Mouse (Mus musculus) heart, embryonic 15.5 days (tissue): ENCODE results near the gene Rabgap1l. TPM values are rescaled to one million over a fixed set of nuclear protein-coding genes. Genes with fewer than 3 reads are reported as not detected.

Experiments used
- ATAC-seq: fragments of 200-750 bp; cut with Nextera tagmentation; replicated peaks from 2 replicates; pipeline ENCODE4 v1.8.0; 2017; ENCODE audit warnings: low read depth, moderate TSS enrichment; ENCODE audit not compliant: insufficient number of reproducible peaks, insufficient read depth, low FRiP score
- H3K27ac ChIP-seq: fragments of 300-500 bp; sonication (generic); 2 replicates; pipeline ENCODE4 v1.5.1; 2015; ENCODE audit warnings: mild to moderate bottlenecking, inconsistent platforms
- H3K27me3 ChIP-seq: fragments of 300-500 bp; sonication (generic); 2 replicates; pipeline ENCODE4 v1.6.1; 2015; ENCODE audit warnings: inconsistent platforms
- H3K36me3 ChIP-seq: fragments of 300-500 bp; sonication (generic); 2 replicates; pipeline ENCODE4 v1.6.1; 2015; ENCODE audit warnings: mild to moderate bottlenecking, inconsistent platforms
- H3K4me1 ChIP-seq: fragments of 300-500 bp; sonication (generic); replicated peaks from 2 replicates; pipeline ENCODE4 v1.6.1; 2015; ENCODE audit warnings: inconsistent platforms
- H3K4me2 ChIP-seq: fragments of 300-500 bp; sonication (generic); 2 replicates; pipeline ENCODE4 v1.6.1; 2015; ENCODE audit warnings: inconsistent platforms, mild to moderate bottlenecking, moderate library complexity
- H3K4me3 ChIP-seq: fragments of 300-500 bp; sonication (generic); 2 replicates; pipeline ENCODE4 v1.5.1; 2015; ENCODE audit warnings: mild to moderate bottlenecking, inconsistent platforms
- H3K9ac ChIP-seq: fragments of 300-500 bp; sonication (generic); 2 replicates; pipeline ENCODE4 v1.6.1; 2015; ENCODE audit warnings: mild to moderate bottlenecking, inconsistent platforms
- H3K9me3 ChIP-seq: fragments of 300-500 bp; sonication (generic); replicated peaks from 2 replicates; pipeline ENCODE4 v1.6.1; 2016; ENCODE audit warnings: inconsistent platforms
- WGBS: fragments of 180-500 bp; shearing (Covaris S2); methylation state at CpG from one replicate; pipeline ENCODE4 v1.1.7; 2015; ENCODE audit warnings: mixed read lengths; 5-methylcytosine and 5-hydroxymethylcytosine counted together
- polyA plus RNA-seq: library from polyadenylated mRNA; unstranded; fragments of >200 nt; fragmentation: Nextera tagmentation; extraction: Ambion mirVana; gene quantifications from 2 replicates; pipeline ENCODE4 v1.2.1, GENCODE M21; 2015

Rabgap1l gene
- polyA plus RNA-seq, 1 experiment from 2014 or later: 79.1 TPM

DNA sequence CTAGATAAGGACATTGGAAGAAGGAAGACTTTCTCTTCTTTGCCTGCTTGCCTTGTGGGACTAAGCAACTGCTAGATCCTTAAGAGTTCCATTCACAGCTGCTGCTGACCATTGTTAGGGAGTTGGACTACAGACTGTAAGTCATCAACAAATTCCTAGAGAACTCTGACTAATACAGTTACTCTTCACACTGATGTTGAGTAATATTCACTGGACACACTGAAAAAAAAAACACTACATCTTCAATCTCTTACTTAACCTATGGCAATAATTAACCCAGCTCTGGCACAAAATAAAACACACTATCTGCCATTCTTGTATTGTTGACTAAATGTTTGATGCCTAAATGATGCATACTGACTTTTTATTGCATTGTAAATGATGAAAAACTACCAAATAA is 565.2 kb downstream of the Rabgap1l start:
- no peak overlapping the region for H3K4me2 ChIP-seq
- no peak overlapping the region for H3K27ac ChIP-seq
- no peaks in the 10 kb centered on the region for H3K27me3 ChIP-seq
- no peak overlapping the region for H3K9ac ChIP-seq
- H3K9me3 ChIP-seq: no peaks in the 10 kb centered on the region
- H3K36me3 ChIP-seq: peaks cover 9% of the 10 kb centered on the region; the same call in 1 of the 2 replicates
- no peak for ATAC-seq
- H3K4me3 ChIP-seq: no peak overlapping the region
- H3K4me1 ChIP-seq: no peaks in the 10 kb centered on the region

DNA sequence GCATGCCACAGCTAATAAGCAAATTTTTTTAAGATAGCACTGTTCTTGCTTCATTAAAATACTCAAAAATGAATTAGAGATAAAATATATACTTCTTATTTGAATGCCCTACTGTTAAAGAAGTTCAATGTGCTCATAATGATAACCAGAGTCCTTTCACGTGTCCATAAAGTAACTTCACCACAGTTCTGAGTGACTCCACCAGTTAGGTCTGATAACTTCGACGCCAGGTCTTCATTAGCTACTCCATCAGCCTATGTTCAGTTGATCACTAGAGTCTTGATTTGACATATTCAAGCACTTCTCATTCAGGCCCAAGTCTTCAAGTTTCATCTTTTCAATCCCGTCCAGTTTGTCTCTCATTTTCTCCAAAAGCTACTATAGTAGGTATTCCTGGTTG is 565.8 kb downstream of the Rabgap1l start:
- no peak overlapping the region for H3K4me2 ChIP-seq
- H3K36me3 ChIP-seq: peaks cover 9% of the 10 kb centered on the region; the same call in 1 of the 2 replicates
- 85% methylated on average over 4 of the region's 4 CpGs for WGBS
- no peak overlapping the region for H3K9ac ChIP-seq
- no peak for ATAC-seq
- no peaks in the 10 kb centered on the region for H3K4me1 ChIP-seq
- H3K27me3 ChIP-seq: no peaks in the 10 kb centered on the region
- no peaks in the 10 kb centered on the region for H3K9me3 ChIP-seq
- no peak overlapping the region for H3K27ac ChIP-seq
- H3K4me3 ChIP-seq: no peak overlapping the region

DNA sequence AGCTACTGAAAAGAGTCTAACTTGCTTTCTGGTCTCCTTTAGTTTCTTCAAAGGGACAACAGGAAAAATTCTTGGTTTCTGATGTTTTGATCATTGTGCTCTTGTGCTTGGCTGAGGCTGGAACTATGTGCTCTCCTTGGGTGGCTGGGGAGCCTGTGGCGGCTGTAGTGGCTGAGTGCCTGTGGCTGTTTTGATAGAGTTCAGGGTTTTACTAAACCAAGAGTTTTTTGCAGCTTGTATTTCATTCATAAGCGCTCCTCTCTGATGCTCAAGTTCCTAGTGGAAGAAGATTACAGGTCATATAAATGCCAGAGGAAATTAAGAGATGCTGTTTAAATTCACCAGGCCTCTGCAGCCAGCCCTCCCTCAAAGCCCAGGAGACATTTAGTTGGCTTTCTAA is 568.9 kb downstream of the Rabgap1l start:
- Histone ChIP-seq H3K4me1 (no peaks in the 10 kb centered on the region), H3K36me3 (peaks cover 9% of the 10 kb centered on the region; the same call in 1 of the 2 replicates), H3K9me3 (no peaks in the 10 kb centered on the region), H3K4me2 (no peak overlapping the region), H3K27me3 (no peaks in the 10 kb centered on the region), H3K4me3 (no peak overlapping the region), H3K9ac (no peak overlapping the region), H3K27ac (no peak overlapping the region)
- 63% methylated on average over 2 of the region's 2 CpGs for WGBS
- no peak for ATAC-seq

DNA sequence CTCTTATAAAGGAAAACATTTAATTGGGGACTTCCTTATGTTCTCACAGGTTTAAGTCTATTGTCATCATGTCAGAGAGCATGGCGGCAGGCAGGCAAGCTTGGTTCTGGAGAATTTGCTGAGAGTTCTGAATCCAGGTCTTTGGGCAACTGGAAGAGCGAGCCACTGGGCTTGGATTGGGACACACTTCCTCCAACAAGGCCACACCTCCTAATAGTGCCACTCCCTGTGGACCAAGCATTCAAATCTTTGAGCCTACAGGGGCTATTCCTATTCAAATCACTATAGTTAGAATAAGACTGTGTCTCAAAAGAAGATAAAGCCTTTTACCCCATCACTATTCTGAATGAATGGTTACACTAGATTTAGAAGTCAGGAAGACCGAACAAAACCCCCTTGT is 575.1 kb downstream of the Rabgap1l start:
- ATAC-seq: no peak

DNA sequence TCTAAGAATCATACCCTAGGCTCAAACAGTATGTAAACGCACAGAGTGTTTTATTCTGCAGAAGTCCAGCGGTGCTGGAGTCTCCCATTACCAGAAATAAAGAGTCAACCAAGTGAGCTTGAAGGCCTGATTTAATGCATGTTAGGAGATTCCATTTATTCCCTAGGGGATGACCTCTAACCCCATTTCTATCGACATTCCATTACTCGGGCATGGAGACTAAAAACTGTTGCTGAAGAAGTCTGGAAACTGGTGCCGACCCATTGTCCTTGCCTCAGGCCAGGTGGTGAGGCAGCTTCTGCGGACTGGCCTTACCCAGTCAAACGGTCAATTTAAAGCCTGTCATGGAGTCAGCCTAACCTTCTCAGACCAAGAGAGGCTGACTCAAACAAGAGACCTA is 578.8 kb downstream of the Rabgap1l start:
- Histone ChIP-seq H3K4me1 (peaks cover 16% of the 10 kb centered on the region), H3K9ac (no peak overlapping the region), H3K36me3 (no peaks in the 10 kb centered on the region), H3K27ac (no peak overlapping the region), H3K4me3 (no peak overlapping the region), H3K4me2 (no peak overlapping the region), H3K9me3 (no peaks in the 10 kb centered on the region), H3K27me3 (no peaks in the 10 kb centered on the region)
- ATAC-seq: no peak
- 91% methylated on average over 7 of the region's 7 CpGs for WGBS

More for the DNA sequence above, 575.1 kb downstream of the Rabgap1l start:
- Histone ChIP-seq H3K4me2 (no peak overlapping the region), H3K9ac (no peak overlapping the region), H3K27ac (no peak overlapping the region), H3K4me3 (no peak overlapping the region), H3K9me3 (no peaks in the 10 kb centered on the region), H3K36me3 (no peaks in the 10 kb centered on the region), H3K4me1 (peaks cover 4% of the 10 kb centered on the region; the same call in 1 of the 2 replicates), H3K27me3 (no peaks in the 10 kb centered on the region)
- WGBS: 84% methylated on average over 3 of the region's 3 CpGs

DNA sequence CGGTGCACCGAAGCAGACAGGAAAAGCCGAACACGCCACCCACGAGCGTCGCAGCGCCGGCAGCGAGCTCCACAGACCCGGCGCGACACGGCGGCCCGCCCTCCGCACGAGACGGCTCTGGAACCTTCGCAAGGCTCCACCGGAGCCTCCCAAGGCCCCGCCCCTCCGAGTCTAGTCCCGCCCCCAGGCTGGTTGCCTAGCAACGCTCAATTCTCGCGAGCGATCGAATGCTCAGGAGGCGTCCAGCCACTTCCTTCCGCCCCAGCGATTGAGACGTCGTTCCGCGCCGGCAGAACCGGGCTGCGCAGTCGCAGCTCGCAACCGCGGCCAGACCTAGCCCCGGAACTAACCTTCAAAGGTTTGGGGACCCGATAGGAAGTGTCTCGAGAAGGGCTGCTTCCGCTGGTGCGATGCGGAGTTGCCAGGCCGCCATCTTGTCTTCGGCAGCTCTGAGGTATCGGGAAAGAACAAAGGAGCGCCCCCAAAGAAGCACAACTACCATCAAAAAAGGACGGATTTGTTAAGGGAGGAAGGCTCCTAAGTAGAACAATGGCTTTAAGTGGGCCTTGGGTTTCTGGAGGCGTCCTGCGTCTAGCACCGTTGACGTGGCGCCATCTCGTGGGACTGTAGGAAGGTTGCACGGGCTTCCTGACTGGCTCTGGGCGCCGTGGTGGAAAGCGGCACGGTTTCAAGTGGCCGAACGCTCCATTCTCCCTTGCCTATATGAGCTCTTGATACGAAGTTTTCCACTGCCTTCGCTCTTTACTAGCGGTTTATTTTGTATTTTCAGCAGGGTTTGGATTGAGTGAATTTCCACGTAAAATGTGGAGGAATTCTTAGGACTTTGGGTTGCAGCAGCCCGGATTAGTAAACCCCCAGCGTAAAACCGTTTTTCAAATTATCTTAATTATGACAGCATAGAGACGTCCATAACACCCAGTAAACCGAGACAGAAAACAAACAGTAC is 580.0 kb downstream of the Rabgap1l start, which contains the start of gene Cacybp:
Gene Cacybp, minus strand, starts transcription at position 173 of the 967 bp plus-strand sequence.
- H3K4me1 ChIP-seq: peaks cover 16% of the 10 kb centered on the region
- peak; percentile 98 for ATAC-seq
- H3K9me3 ChIP-seq: no peaks in the 10 kb centered on the region
- peak within 1 kb of the TSS; percentile 98 for H3K27ac ChIP-seq
- H3K4me2 ChIP-seq: peak within 1 kb of the TSS; percentile 76
- under 1% methylated on average over 76 of the region's 76 CpGs for WGBS
- peak within 1 kb of the TSS; percentile 76 for H3K9ac ChIP-seq
- H3K36me3 ChIP-seq: no peaks in the 10 kb centered on the region; the same call in 1 of the 2 replicates
- peak within 1 kb of the TSS; percentile 83 for H3K4me3 ChIP-seq
- H3K27me3 ChIP-seq: no peaks in the 10 kb centered on the region

DNA sequence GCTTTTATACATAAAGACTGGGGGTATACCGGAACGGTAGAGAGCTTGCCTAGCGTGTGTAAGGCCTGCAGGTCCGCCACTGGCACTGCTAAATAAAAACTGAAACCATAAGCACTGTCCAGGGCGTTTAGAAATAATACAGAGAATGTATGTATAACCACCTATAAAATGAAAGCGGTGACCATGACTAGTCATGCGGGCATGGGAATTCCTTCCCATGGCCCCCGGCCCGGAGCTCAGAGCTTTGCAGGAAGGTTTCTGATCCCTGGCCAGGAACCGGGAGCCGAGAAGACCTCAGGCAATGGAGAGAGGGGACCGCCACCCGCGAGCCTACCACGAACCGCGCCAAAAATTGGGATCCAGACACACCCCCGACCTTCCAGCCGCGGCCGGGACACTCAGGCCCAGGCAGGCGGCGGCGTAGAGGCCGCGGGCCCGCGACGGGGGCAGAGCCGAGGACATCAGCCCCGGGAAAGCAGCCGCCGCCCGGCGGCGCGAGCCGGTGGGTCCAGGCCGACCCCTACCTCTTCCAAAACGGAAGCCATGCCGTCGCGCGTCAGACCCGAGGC is 580.8 kb downstream of the Rabgap1l start:
- under 1% methylated on average over 45 of the region's 45 CpGs for WGBS
- peak; percentile 68 for ATAC-seq

DNA sequence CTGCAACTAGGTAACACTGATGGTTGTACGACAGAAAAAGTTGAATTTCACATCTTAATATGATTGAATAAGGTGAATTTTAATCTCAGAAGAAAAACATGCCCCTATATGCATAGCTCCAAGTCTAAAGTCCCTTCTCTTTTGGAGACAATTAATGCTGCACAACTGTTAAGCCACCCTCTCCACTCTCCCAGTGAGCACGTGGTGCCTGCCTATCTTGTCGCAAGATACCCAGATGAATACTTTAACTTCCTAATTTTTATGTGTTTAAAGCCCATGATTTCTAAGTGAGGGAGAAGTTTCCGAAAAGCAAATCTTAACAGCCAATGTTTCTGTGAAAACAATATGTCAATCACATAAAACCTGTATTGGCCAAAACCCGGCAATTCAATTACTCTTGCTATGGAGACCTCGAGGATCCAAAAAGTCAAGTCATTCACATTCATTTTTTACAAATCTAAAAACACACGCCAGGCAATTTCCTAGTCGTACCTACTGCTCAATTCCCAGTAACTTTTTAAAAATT is 581.4 kb downstream of the Rabgap1l start:
- Histone ChIP-seq H3K4me3 (peak overlapping the region; percentile 83), H3K36me3 (peaks cover 12% of the 10 kb centered on the region), H3K27me3 (no peaks in the 10 kb centered on the region), H3K9me3 (no peaks in the 10 kb centered on the region), H3K9ac (peak overlapping the region; percentile 76), H3K4me2 (peak overlapping the region; percentile 74), H3K4me1 (peaks cover 16% of the 10 kb centered on the region), H3K27ac (peak overlapping the region; percentile 98)
- ATAC-seq: no peak
- WGBS: 1% methylated on average over 8 of the region's 8 CpGs

More for the DNA sequence above, 580.8 kb downstream of the Rabgap1l start:
- peak overlapping the region; percentile 83 for H3K4me3 ChIP-seq
- peak overlapping the region; percentile 98 for H3K27ac ChIP-seq
- peak overlapping the region; percentile 74 for H3K4me2 ChIP-seq
- H3K9me3 ChIP-seq: no peaks in the 10 kb centered on the region
- peaks cover 16% of the 10 kb centered on the region for H3K4me1 ChIP-seq
- H3K27me3 ChIP-seq: no peaks in the 10 kb centered on the region
- H3K9ac ChIP-seq: peak overlapping the region; percentile 76
- peaks cover 8% of the 10 kb centered on the region; the same call in 1 of the 2 replicates for H3K36me3 ChIP-seq

DNA sequence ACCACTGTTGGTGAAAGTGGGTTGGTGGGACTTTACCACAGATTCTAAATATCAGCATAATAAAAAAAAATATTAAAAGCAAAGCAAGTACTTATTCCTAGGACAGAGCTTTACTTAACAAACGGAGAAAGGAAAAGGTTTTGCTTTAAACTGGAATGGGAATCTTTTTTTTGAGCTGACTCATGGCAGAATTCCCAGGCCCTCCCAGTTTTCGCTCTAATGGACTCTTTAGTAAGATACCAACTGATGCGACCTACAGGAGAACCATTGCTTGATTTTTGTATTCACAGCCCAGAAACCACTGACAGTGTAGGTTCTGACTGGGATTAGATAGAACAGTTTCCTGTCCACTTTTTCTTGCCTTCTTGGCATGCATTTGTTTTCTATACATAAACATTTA is 582.4 kb downstream of the Rabgap1l start:
- Histone ChIP-seq H3K9me3 (no peaks in the 10 kb centered on the region), H3K36me3 (peaks cover 23% of the 10 kb centered on the region), H3K4me1 (peaks cover 16% of the 10 kb centered on the region), H3K9ac (no peak overlapping the region), H3K27me3 (no peaks in the 10 kb centered on the region), H3K27ac (no peak overlapping the region), H3K4me2 (peak overlapping the region; percentile 74), H3K4me3 (peak overlapping the region; percentile 83)
- 52% methylated on average over 3 of the region's 3 CpGs for WGBS
- no peak for ATAC-seq

DNA sequence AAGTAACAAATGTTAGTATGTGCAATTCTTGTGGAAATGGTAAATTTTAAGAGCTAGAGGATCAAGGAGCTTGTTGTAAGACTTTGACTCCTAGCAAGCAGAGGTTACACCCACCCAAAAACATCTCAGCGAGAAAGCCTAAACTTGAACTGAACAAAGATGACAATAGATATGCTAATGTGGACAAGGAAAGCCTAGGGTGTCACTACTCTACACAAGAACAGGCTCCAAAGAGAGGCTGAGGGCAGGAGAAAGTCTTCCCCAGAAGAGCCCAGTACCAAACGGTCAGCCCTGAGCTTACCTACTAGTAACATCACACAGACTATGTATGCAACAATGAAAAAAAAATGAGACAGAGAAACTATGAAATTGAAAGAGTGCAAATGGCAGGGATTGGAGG is 583.2 kb downstream of the Rabgap1l start:
- Histone ChIP-seq H3K9me3 (no peaks in the 10 kb centered on the region), H3K36me3 (peaks cover 29% of the 10 kb centered on the region), H3K4me2 (no peak overlapping the region), H3K9ac (no peak overlapping the region), H3K4me3 (no peak overlapping the region), H3K27me3 (no peaks in the 10 kb centered on the region), H3K27ac (no peak overlapping the region), H3K4me1 (peaks cover 16% of the 10 kb centered on the region)
- no peak for ATAC-seq
- 84% methylated on average over 2 of the region's 2 CpGs for WGBS

DNA sequence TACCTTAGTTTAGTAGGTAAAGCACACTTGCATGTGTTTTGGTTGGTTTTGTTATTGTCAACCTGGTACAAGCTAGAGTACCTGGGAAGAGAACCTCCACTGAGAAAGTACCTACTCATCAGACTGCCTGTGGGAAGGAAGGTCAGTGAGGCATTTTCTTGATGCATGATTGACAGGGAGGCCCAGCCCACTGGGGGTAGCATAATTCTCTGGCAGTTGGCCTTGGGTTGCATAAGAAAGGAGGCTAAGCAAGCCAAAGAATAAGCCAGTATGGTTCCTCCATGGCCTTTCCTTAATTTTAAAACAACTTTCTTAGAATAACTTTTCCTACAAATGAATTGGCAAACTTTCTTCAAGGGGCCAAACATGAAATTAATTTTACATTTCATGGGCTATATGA is 587.5 kb downstream of the Rabgap1l start:
- Histone ChIP-seq H3K4me3 (no peak overlapping the region), H3K36me3 (peaks cover 59% of the 10 kb centered on the region), H3K4me2 (no peak overlapping the region), H3K9me3 (no peaks in the 10 kb centered on the region), H3K27ac (no peak overlapping the region), H3K4me1 (no peaks in the 10 kb centered on the region; the same call in 1 of the 2 replicates), H3K9ac (no peak overlapping the region), H3K27me3 (no peaks in the 10 kb centered on the region)
- no peak for ATAC-seq
